Mouse (Mus musculus): ENCODE results near the gene Steap2. TPM values are rescaled to one million over a fixed set of nuclear protein-coding genes. Genes with fewer than 3 reads are reported as not detected.

Gene Steap2
- 36.9 and 40.7 TPM in 2 replicates for polyA plus RNA-seq (2012; rRNA removed)

DNA sequence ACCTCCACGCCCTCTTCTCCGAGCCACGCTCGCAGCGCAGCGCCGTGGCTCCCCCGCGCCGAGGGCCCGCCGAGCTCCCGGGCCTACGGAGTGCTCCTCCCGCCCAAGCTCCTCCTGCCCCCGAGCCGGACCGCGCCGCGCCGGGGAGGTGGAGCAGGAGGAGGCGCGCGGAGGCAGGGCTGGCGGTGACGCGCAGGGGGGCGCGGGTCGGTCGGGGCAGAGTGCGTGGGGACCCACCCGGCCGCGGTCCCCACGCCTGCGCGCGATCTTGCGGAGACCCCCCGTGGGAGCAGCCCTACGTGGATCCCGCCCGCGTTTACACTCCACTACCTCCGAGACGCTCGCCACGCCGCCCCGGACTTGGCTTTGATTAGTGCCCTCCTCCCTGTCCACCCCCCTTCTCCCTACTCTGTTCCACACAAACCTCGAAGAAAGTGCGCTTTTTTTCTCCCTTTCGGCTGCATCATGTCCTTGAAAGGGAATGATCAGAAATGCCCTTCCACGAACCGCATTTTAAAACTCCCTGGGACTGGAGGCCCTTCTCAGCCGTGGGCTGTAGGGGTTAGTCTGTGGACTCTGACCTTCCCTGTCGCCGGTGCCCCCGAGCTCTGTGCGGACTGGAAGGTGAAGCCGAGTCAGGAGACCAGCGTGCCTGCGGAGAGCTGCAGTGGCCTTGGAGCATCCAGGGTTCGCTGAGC is at the start of gene Steap2:
Gene Steap2, minus strand, starts transcription at position 623 of the 698 bp plus-strand sequence.
- H3K4me3 ChIP-seq (replicated peaks; ENCODE audit: insufficient read depth, low read depth, low read length) = peak within 1 kb of the TSS; percentile 59
- under 1% methylated on average over 65 of the region's 66 CpGs for WGBS
- no peak for TF ChIP-seq POLR2A (IDR thresholded peaks at IDR 0.05; ENCODE audit: borderline replicate concordance, insufficient read depth, low read length)
- TF ChIP-seq CTCF (IDR thresholded peaks at IDR 0.05; ENCODE audit: borderline replicate concordance, insufficient read depth, low read depth, low read length) = no peak
- H3K27me3 ChIP-seq (ENCODE audit: control insufficient read depth, insufficient read depth, low read length) = no peaks in the 10 kb centered on the region
- no peaks in the 10 kb centered on the region for H3K4me1 ChIP-seq (ENCODE audit: control insufficient read depth, insufficient read depth, low read length)
- no peak within 1 kb of the TSS for H3K27ac ChIP-seq (ENCODE audit: insufficient read depth, low read length)
- peak; percentile 64 for DNase-seq

DNA sequence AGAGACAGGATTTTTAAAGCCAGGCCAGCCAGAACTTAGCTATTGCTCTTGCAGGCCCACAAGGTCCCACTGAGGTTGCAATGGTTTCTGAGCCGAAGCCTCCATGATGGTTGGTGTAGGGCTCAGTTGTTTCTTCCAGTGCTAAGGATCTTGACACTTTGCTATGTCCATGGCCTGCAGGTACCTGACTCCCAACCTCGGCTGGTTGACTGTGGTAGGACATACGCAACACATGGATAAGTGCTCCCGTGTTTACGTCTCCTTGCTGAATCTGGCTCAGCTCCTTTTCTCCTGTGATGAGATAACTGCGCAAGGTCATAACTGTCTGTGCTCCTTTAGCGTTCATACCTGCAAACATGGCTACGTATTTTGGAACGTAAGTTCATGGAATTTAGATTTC is 40.1 kb upstream of the Steap2 start:
- no peak for DNase-seq
- H3K4me1 ChIP-seq (ENCODE audit: control insufficient read depth, insufficient read depth, low read length) = no peaks in the 10 kb centered on the region
- H3K4me3 ChIP-seq (replicated peaks; ENCODE audit: insufficient read depth, low read depth, low read length) = no peak overlapping the region
- H3K27me3 ChIP-seq (ENCODE audit: control insufficient read depth, insufficient read depth, low read length) = no peaks in the 10 kb centered on the region
- TF ChIP-seq POLR2A (IDR thresholded peaks at IDR 0.05; ENCODE audit: borderline replicate concordance, insufficient read depth, low read length) = no peak
- no peak for TF ChIP-seq CTCF (IDR thresholded peaks at IDR 0.05; ENCODE audit: borderline replicate concordance, insufficient read depth, low read depth, low read length)
- WGBS = 96% methylated on average over 9 of the region's 9 CpGs
- no peak overlapping the region for H3K27ac ChIP-seq (ENCODE audit: insufficient read depth, low read length)

DNA sequence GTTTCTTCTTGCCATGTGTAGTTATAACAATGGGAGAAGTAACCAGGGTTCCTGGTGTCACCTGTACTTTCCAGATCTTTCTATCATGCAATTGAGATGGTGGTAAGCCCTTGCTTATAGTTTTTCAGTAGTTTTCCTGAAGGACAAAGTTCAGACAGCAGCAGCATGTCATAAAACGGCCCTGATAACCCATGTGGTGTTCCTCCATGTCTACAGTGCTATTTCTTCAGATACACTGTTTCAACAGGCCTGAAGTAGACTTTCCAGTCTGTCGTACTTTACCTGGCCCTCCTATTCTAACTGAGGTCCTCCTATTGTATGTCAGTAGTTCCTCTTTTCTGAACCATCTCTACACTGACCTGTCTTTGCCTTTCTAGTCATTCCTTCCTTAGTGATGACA is 38.5 kb upstream of the Steap2 start:
- DNase-seq = no peak
- 75% methylated on average over 2 of the region's 2 CpGs for WGBS
- H3K27me3 ChIP-seq (ENCODE audit: control insufficient read depth, insufficient read depth, low read length) = no peaks in the 10 kb centered on the region
- TF ChIP-seq CTCF (IDR thresholded peaks at IDR 0.05; ENCODE audit: borderline replicate concordance, insufficient read depth, low read depth, low read length) = no peak
- TF ChIP-seq POLR2A (IDR thresholded peaks at IDR 0.05; ENCODE audit: borderline replicate concordance, insufficient read depth, low read length) = no peak
- no peaks in the 10 kb centered on the region for H3K4me1 ChIP-seq (ENCODE audit: control insufficient read depth, insufficient read depth, low read length)
- no peak overlapping the region for H3K4me3 ChIP-seq (replicated peaks; ENCODE audit: insufficient read depth, low read depth, low read length)
- no peak overlapping the region for H3K27ac ChIP-seq (ENCODE audit: insufficient read depth, low read length)

DNA sequence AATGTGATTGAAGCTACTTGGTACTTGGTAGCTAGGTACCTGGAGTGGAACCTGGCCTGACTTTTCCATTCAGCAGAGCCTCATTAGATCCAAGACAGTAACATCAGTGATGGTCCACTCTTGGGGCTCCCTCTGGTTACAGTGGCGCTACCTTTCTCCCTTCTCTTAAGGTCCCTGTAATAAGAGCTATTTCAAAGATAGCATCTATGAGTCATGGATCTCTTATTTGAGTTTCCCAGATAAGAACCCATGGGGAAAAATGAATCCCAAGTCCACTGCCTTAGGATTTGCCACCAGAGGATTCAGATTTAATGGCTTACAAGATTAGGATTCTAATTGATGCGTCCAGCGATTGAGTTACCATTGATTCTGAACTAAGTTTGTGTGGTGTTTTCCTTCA is 37.8 kb upstream of the Steap2 start:
- H3K27me3 ChIP-seq (ENCODE audit: control insufficient read depth, insufficient read depth, low read length) = no peaks in the 10 kb centered on the region
- no peak overlapping the region for H3K27ac ChIP-seq (ENCODE audit: insufficient read depth, low read length)
- TF ChIP-seq CTCF (IDR thresholded peaks at IDR 0.05; ENCODE audit: borderline replicate concordance, insufficient read depth, low read depth, low read length) (no peak), POLR2A (IDR thresholded peaks at IDR 0.05; ENCODE audit: borderline replicate concordance, insufficient read depth, low read length) (no peak)
- no peak for DNase-seq
- H3K4me3 ChIP-seq (replicated peaks; ENCODE audit: insufficient read depth, low read depth, low read length) = no peak overlapping the region
- 91% methylated on average over 3 of the region's 3 CpGs for WGBS
- no peaks in the 10 kb centered on the region for H3K4me1 ChIP-seq (ENCODE audit: control insufficient read depth, insufficient read depth, low read length)

DNA sequence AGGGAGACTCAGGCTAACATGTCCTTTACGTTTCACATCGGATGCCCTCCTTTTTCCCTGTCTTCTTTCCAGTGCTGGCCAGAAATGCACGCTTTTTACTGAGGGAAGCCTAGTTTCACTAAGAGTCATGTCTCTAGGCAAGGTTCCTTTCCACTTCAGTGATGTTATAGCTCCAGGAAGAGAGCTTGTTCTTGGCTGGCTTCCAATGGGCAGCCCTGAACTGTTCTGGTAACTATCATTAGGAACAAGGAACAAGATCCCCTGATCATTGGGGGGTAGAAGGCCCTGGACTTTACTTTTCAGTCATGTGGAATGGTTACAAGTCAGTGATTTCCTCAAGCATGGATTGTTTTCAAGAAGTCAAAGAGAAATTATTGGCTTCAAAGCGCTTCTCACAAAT is 35.5 kb upstream of the Steap2 start:
- Histone ChIP-seq H3K27ac (ENCODE audit: insufficient read depth, low read length) (no peak overlapping the region), H3K4me1 (ENCODE audit: control insufficient read depth, insufficient read depth, low read length) (no peaks in the 10 kb centered on the region), H3K27me3 (ENCODE audit: control insufficient read depth, insufficient read depth, low read length) (no peaks in the 10 kb centered on the region), H3K4me3 (replicated peaks; ENCODE audit: insufficient read depth, low read depth, low read length) (no peak overlapping the region)
- no peak for DNase-seq
- WGBS = 62% methylated on average over 4 of the region's 4 CpGs
- no peak for TF ChIP-seq CTCF (IDR thresholded peaks at IDR 0.05; ENCODE audit: borderline replicate concordance, insufficient read depth, low read depth, low read length)
- no peak for TF ChIP-seq POLR2A (IDR thresholded peaks at IDR 0.05; ENCODE audit: borderline replicate concordance, insufficient read depth, low read length)

DNA sequence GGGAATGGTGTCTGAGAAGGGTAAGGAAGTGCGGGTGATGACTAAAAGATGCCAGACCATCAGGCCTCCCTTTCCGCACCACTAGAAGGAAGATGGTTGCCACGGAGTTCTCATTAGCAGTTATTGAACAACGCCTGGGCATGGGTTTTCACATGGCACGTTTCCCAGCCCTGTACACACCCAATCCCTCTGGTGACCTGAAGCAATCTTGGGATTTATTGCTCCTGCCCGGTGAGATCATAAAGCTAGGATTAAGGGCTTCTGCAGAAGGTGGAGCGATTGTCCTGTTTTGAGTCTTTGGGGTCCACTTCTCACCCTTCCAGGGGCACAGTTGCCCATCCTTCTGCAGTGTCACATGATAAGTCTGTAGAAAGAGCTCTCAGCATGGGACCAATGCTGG is 27.8 kb upstream of the Steap2 start:
- Histone ChIP-seq H3K4me1 (ENCODE audit: control insufficient read depth, insufficient read depth, low read length) (no peaks in the 10 kb centered on the region), H3K27ac (ENCODE audit: insufficient read depth, low read length) (no peak overlapping the region), H3K27me3 (ENCODE audit: control insufficient read depth, insufficient read depth, low read length) (no peaks in the 10 kb centered on the region), H3K4me3 (replicated peaks; ENCODE audit: insufficient read depth, low read depth, low read length) (no peak overlapping the region)
- DNase-seq = no peak
- no peak for TF ChIP-seq POLR2A (IDR thresholded peaks at IDR 0.05; ENCODE audit: borderline replicate concordance, insufficient read depth, low read length)
- 45% methylated on average over 7 of the region's 7 CpGs for WGBS

DNA sequence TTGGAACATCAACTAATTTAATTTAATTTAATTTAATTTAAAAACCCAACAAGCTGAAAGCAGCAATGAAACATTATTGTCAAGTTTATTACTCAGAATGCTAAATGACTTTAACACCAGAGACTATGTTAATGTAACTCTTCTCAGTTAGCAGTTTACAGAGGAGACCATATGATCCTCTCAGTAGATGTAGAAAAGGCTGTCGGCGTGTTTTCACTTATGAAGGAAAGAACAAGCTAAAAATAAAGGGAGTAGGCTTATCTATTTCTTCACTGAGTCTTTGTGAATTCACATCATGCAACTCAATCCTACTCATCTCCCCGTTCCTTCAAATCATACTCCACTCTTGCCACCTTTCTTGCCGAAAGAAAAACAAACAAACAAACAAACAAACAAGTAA is 16.7 kb upstream of the Steap2 start:
- Histone ChIP-seq H3K27ac (ENCODE audit: insufficient read depth, low read length) (no peak overlapping the region), H3K27me3 (ENCODE audit: control insufficient read depth, insufficient read depth, low read length) (no peaks in the 10 kb centered on the region), H3K4me1 (ENCODE audit: control insufficient read depth, insufficient read depth, low read length) (no peaks in the 10 kb centered on the region), H3K4me3 (replicated peaks; ENCODE audit: insufficient read depth, low read depth, low read length) (no peak overlapping the region)
- 84% methylated on average over 4 of the region's 4 CpGs for WGBS
- TF ChIP-seq POLR2A (IDR thresholded peaks at IDR 0.05; ENCODE audit: borderline replicate concordance, insufficient read depth, low read length) (no peak), CTCF (IDR thresholded peaks at IDR 0.05; ENCODE audit: borderline replicate concordance, insufficient read depth, low read depth, low read length) (no peak)
- no peak for DNase-seq

All from cerebellum, adult 2 months (tissue).